Mouse (Mus musculus) forebrain, embryonic 11.5 days (tissue): Measurements from ENCODE around the gene Gm43738. TPM values are rescaled to one million over a fixed set of nuclear protein-coding genes. Genes with fewer than 3 reads are reported as not detected.

Experiments
- ATAC-seq: fragments of 200-750 bp; cut with Nextera tagmentation; replicated peaks from 2 replicates; pipeline ENCODE4 v1.8.0; 2017; ENCODE audit warnings: moderate TSS enrichment; ENCODE audit not compliant: low FRiP score
- DNase-seq: peaks from one replicate; pipeline ENCODE4 v3.0.0-alpha.2; 2017; ENCODE audit warnings: low spot score
- H3K27ac ChIP-seq: fragments of 300-500 bp; sonication (generic); 2 replicates; pipeline ENCODE4 v1.5.1; 2014; ENCODE audit warnings: low read depth, low read length
- H3K27me3 ChIP-seq: fragments of 300-500 bp; sonication (generic); 2 replicates; pipeline ENCODE4 v1.6.1; 2014; ENCODE audit warnings: mild to moderate bottlenecking, low read length, mixed read lengths; ENCODE audit not compliant: control insufficient read depth, insufficient read depth
- H3K36me3 ChIP-seq: fragments of 300-500 bp; sonication (generic); 2 replicates; pipeline ENCODE4 v1.6.1; 2014; ENCODE audit warnings: mild to moderate bottlenecking, low read length, moderate library complexity, mixed read lengths; ENCODE audit not compliant: control insufficient read depth, insufficient read depth
- H3K4me1 ChIP-seq: fragments of 300-500 bp; sonication (generic); replicated peaks from 2 replicates; pipeline ENCODE4 v1.6.1; 2014; ENCODE audit warnings: low read length, mixed read lengths; ENCODE audit not compliant: control insufficient read depth, insufficient read depth
- H3K4me2 ChIP-seq: fragments of 300-500 bp; sonication (generic); 2 replicates; pipeline ENCODE4 v1.6.1; 2014; ENCODE audit warnings: low read depth, mild to moderate bottlenecking, low read length, moderate library complexity, mixed read lengths; ENCODE audit not compliant: severe bottlenecking
- H3K4me3 ChIP-seq: fragments of 300-500 bp; sonication (generic); 2 replicates; pipeline ENCODE4 v1.5.1; 2014; ENCODE audit warnings: low read depth, low read length
- H3K9ac ChIP-seq: fragments of 300-500 bp; sonication (generic); 2 replicates; pipeline ENCODE4 v1.6.1; 2014; ENCODE audit warnings: low read length
- H3K9me3 ChIP-seq: fragments of 300-500 bp; sonication (generic); 2 replicates; pipeline ENCODE4 v1.6.1; 2016; ENCODE audit warnings: low read length, mixed read lengths; ENCODE audit not compliant: control insufficient read depth
- WGBS: fragments of 180-500 bp; shearing (Covaris S2); extraction: QIAGEN DNeasy Blood & Tissue Kit; methylation state at CpG from one replicate; pipeline ENCODE4 v1.1.7; 2014; 5-methylcytosine and 5-hydroxymethylcytosine counted together
- polyA plus RNA-seq: library from polyadenylated mRNA; unstranded; fragments of >200 nt; fragmentation: Nextera tagmentation; extraction: Ambion mirVana; gene quantifications from 2 replicates; pipeline ENCODE4 v1.2.1, GENCODE M21; 2014

Gene Gm43738
- polyA plus RNA-seq, 1 experiment from 2014 or later: not detected

GRCm38 (mm10) chr3:89058361-89058760 is 42.5 kb downstream of the Gm43738 start:
- H3K9me3 ChIP-seq: no peaks in the 10 kb centered on the region
- no peaks in the 10 kb centered on the region; the same call in 1 of the 2 replicates for H3K36me3 ChIP-seq
- DNase-seq: no peak
- no peak overlapping the region for H3K9ac ChIP-seq
- H3K4me3 ChIP-seq: no peak overlapping the region
- 94% methylated on average over 9 of the region's 9 CpGs for WGBS
- no peak overlapping the region for H3K27ac ChIP-seq
- no peaks in the 10 kb centered on the region for H3K27me3 ChIP-seq
- ATAC-seq: no peak
- H3K4me1 ChIP-seq: no peaks in the 10 kb centered on the region
- no peak overlapping the region for H3K4me2 ChIP-seq

GRCm38 (mm10) chr3:89043359-89043758 is 57.5 kb downstream of the Gm43738 start:
- Histone ChIP-seq H3K9ac (no peak overlapping the region), H3K4me1 (no peaks in the 10 kb centered on the region), H3K36me3 (peaks cover 6% of the 10 kb centered on the region; the same call in 1 of the 2 replicates), H3K9me3 (no peaks in the 10 kb centered on the region), H3K27me3 (no peaks in the 10 kb centered on the region), H3K4me2 (no peak overlapping the region), H3K4me3 (no peak overlapping the region), H3K27ac (no peak overlapping the region)
- DNase-seq: no peak
- ATAC-seq: no peak
- WGBS: 94% methylated on average over 4 of the region's 4 CpGs

Other genes starting within 250 kb of the Gm43738 start
- 53.5 and 54.2 TPM in 2 replicates for gene Msto1, start 187.1 kb downstream of the Gm43738 start, polyA plus RNA-seq
- gene Ash1l, start 150.5 kb downstream of the Gm43738 start, polyA plus RNA-seq: 17.4 and 20.7 TPM in 2 replicates
- 134 and 146 TPM in 2 replicates for gene Dap3, start 149.9 kb downstream of the Gm43738 start, polyA plus RNA-seq
- 23.9 and 24.5 TPM in 2 replicates for gene Rusc1, start 7.8 kb downstream of the Gm43738 start, polyA plus RNA-seq
- gene Fdps, start 860 bp upstream of the Gm43738 start, polyA plus RNA-seq: 332 and 356 TPM in 2 replicates
- gene Pklr, start 35.0 kb upstream of the Gm43738 start, polyA plus RNA-seq: 2.1 and 2.8 TPM in 2 replicates
- 6.3 and 6.7 TPM in 2 replicates for gene Hcn3, start 59.1 kb upstream of the Gm43738 start, polyA plus RNA-seq
- gene Clk2, start 63.7 kb upstream of the Gm43738 start, polyA plus RNA-seq: 34.7 and 40.8 TPM in 2 replicates
- gene Scamp3, start 76.4 kb upstream of the Gm43738 start, polyA plus RNA-seq: 92.5 and 107 TPM in 2 replicates
- 26.3 and 27.8 TPM in 2 replicates for gene Fam189b, start 82.0 kb upstream of the Gm43738 start, polyA plus RNA-seq
- gene Gba, start 101.8 kb upstream of the Gm43738 start, polyA plus RNA-seq: 32.4 and 37.7 TPM in 2 replicates
- 63.3 and 69.9 TPM in 2 replicates for gene Thbs3, start 114.1 kb upstream of the Gm43738 start, polyA plus RNA-seq
- gene Mtx1, start 126.0 kb upstream of the Gm43738 start, polyA plus RNA-seq: 194 and 213 TPM in 2 replicates
- 2.0 and 3.4 TPM in 2 replicates for gene Muc1, start 128.0 kb upstream of the Gm43738 start, polyA plus RNA-seq
- 237 and 252 TPM in 2 replicates for gene Krtcap2, start 144.9 kb upstream of the Gm43738 start, polyA plus RNA-seq
- 11.9 and 13.5 TPM in 2 replicates for gene Trim46, start 145.2 kb upstream of the Gm43738 start, polyA plus RNA-seq
- gene Dpm3, start 158.3 kb upstream of the Gm43738 start, polyA plus RNA-seq: 79.0 and 83.9 TPM in 2 replicates
- gene Slc50a1, start 169.5 kb upstream of the Gm43738 start, polyA plus RNA-seq: 28.4 and 31.8 TPM in 2 replicates
- 10.8 and 11.4 TPM in 2 replicates for gene Efna1, start 180.0 kb upstream of the Gm43738 start, polyA plus RNA-seq
- 6.6 and 7.7 TPM in 2 replicates for gene Efna3, start 221.9 kb upstream of the Gm43738 start, polyA plus RNA-seq
- 17.1 and 20.7 TPM in 2 replicates for gene Efna4, start 236.9 kb upstream of the Gm43738 start, polyA plus RNA-seq
- gene Adam15, start 248.9 kb upstream of the Gm43738 start, polyA plus RNA-seq: 27.9 and 28.4 TPM in 2 replicates